Mouse (Mus musculus) fibroblast of lung, adult 2 months (primary cell): Measurements from ENCODE around the gene Map4k2.

Source experiments
- DNase-seq: peaks from one replicate; pipeline ENCODE4 v3.0.0-alpha.2; 2011; ENCODE audit warnings: low read depth

Gene Map4k2

GRCm38 (mm10) chr19:6346023-6346422 lies 5.1 kb downstream of the Map4k2 start:
- no peak for DNase-seq

GRCm38 (mm10) chr19:6346661-6347060 lies 5.7 kb downstream of the Map4k2 start:
- no peak for DNase-seq

DNA sequence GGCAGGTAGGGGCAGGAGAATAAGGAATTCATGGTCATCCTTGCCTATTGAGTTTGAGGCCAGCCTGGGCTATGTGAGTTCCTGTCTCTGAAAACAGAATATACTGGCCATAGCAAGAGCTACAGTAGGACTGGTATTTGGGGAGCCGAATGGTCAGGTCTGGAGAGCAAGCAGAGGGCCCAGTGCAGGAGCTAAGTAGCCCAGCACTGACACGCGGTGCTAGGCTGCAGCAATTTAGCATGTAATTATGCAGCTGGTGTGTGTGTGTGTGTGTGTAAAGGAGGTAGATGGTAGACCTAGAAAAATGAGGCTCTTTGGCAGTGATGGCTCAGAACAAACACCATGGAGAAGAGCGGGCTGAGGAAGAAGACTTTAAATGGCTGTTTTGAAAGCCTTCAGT lies 6.7 kb downstream of the Map4k2 start:
- DNase-seq = no peak

DNA sequence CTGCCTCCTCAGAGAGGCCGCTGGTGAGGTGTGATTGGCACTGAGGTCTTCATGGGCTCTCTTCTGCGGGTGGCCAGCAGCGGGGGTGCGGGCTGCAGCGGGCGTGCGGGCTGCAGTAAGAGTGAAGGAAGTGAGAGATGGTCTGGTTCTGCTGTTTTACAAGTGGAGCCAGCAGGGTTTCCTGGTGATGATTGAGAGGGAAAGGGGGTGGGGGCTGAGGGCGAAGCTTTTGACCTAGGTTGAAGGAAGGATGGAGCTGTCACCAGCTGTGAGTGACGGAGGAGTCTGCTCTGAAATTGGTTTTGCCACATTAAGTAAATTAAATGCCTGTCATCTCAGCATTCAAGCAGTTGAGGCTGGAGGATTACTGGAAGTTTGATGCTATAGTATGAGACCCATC lies 7.8 kb downstream of the Map4k2 start:
- DNase-seq = no peak

DNA sequence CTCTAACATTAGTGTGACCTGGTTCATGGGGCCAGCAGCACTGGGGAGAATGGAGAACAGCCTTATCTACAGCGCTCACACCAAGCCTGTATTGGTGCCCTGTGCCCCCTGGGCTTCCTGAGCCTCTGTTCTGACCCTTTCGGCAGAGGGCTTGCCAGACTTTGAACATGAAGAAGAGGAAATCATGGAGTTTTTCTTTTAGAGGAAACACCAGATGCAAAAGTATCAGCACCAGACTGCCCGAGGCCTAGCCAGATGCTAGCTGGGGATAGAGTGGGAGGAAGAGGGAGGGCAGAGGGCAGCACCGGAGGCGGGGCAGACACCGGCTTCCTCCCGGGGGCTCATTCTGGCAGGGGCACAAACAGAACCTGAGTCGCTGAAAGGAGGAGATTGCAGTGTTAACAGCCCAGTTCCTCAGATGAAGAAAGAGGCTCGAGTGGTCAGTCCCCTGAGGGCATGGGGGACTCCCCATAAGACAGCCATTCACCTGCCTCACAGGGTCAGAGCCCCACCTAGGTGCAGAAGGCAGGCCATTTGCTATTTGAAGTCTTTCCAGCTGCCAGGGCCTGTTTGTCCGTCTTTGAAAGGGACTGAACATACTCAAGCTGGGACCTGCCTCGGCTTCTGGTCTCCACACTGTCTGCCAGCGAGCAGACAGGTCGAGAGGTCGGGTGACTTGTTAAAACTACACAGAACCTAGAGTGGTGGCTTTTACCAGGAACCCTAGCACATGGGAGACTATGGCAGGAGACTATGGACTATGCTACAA lies 8.5 kb downstream of the Map4k2 start:
- no peak for DNase-seq

GRCm38 (mm10) chr19:6351431-6352106 lies 10.6 kb downstream of the Map4k2 start:
- DNase-seq = no peak

- no peak for DNase-seq
Observed at GRCm38 (mm10) chr19:6352107-6352505, 11.2 kb downstream of the Map4k2 start.

DNA sequence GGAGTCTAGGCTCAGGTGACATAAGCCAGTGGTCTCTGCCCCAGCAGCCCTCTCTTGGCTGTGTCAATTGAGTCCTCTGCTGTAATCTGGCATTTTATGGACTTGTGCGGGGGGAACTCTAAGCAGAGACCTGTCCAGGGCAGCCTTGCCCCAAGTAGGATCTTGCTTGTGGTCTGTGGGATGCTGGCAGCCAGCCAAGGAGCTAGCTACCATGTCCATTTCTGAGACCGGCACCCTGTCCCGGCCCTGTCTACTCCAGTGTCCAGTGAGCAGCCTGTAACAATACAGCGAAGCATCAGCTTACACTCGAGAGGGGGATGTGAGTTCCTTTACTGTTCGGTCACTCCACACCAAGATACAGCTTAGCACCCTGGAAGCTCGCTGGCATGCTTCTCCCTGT lies 13.1 kb downstream of the Map4k2 start:
- DNase-seq = no peak

DNA sequence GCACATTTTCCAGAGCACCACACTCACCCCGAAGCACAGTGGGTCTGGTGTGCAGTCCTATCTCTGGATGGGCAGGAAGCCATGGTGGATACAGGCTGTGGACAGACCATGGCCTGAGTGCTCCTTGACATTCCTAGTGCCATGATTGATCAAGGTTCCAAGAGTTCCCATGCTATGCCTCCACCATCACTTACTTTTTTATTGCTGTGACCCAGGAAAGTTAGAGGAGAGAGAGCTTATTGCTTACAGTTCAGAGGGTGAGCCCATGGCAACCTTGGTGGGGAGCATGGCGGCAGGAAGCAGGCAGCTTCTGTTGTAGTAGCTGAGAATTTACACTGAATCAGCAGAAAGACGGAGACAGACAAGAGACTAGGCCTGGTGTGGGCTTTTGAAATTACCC lies 20.4 kb downstream of the Map4k2 start:
- no peak for DNase-seq

DNA sequence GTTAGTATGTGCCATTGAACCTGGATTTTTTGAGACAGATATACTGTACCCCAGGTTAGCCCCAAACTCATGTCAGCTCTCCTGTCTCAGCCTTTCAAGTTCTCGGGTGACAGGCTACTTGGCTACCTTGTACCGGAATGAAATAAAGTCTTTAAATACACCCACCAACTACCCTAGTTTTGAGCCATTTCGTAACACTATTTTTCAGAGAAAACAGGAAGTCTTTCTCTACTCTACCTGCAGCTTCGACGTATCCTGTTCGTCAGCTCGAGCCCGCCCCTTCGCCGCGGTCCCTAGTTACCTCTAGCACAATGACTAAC lies 22.1 kb downstream of the Map4k2 start:
- DNase-seq = no peak

DNA sequence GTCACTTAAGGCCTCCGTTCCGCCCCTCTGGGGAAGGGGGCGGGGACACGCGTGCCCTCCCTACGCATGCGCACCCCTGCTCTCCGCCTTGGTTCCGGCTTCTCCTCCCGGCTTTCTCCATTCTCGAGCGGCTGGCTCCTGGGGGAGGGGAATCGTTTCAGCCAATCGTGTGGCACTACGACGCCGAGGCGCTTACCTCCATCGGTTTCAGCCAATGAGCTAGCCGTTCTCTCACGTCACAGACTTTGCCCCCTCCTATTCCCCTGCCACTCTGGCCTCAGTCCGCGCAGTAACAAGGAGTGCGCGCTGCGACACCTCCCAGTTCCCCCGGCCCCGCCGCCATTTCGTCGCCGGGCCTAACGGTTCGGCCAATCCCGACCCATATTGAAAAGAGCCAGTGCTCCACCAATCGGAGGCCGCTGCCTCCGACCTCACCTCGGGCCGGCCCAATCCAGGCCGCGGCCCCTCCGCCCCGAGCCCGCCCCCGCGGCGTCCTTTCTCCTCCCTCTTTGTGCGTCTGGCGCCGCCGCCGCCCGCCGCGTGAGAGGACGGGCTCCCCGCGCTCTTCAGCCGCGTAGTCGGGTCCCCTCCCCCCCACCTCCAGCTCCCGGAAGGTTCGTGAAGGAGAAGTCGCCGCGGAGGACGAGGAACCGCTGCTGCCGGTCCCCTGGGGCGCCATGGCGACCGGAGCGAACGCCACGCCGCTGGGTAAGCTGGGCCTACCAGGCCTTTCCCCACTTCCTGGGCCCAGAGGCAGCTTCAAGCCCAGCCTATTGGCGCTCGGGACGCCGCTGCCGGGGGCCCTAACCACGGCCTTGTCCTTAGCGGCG lies 22.7 kb downstream of the Map4k2 start, which contains the start of gene Sf1:
Sf1 (plus strand) TSS at position 280 of the 830 bp plus-strand sequence.
- DNase-seq = peak; percentile 100

DNA sequence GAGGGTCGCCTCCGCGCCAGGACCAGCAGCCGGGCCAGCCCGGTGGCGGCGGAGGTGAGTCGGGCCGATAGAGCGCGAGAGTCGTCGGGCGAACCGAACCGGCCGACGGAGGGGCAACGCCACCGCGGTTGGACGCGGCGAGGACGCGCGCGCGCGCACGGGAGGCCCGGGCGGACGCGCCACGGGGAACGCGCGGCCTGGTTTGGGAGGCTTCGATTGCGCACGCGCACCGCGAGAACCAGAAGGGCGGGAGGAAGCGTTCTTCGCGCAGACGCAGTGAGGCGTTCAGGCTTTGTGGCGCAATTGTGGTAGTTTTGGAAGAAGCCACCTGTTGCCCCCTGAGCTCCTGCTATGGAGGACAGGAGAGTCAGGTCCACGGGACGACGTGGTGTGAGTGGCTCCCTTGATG lies 23.4 kb downstream of the Map4k2 start:
- DNase-seq = peak; percentile 47

DNA sequence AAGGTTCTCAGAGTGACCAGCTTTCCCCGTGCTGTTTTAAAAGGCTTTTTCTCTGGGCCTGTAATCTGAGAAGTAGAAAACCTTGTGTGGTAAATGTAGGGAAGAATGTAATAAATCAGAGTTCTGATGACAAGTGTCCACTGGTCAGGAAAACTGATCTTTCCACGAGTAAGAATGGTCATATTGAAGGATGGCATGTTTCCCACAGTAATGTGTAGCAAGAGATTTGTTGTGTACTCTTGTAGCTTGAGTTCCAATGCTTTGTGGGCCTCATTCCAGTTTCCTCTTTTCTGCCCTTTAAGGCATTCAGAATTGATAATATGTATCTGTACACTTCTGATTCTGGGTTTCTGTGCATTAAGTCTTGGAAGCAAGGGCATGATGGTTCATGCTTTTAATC lies 23.9 kb downstream of the Map4k2 start:
- no peak for DNase-seq

GRCm38 (mm10) chr19:6370175-6370574 lies 29.2 kb downstream of the Map4k2 start:
- DNase-seq = no peak

- no peak for DNase-seq
Observed at GRCm38 (mm10) chr19:6372433-6372832, 31.5 kb downstream of the Map4k2 start.

DNA sequence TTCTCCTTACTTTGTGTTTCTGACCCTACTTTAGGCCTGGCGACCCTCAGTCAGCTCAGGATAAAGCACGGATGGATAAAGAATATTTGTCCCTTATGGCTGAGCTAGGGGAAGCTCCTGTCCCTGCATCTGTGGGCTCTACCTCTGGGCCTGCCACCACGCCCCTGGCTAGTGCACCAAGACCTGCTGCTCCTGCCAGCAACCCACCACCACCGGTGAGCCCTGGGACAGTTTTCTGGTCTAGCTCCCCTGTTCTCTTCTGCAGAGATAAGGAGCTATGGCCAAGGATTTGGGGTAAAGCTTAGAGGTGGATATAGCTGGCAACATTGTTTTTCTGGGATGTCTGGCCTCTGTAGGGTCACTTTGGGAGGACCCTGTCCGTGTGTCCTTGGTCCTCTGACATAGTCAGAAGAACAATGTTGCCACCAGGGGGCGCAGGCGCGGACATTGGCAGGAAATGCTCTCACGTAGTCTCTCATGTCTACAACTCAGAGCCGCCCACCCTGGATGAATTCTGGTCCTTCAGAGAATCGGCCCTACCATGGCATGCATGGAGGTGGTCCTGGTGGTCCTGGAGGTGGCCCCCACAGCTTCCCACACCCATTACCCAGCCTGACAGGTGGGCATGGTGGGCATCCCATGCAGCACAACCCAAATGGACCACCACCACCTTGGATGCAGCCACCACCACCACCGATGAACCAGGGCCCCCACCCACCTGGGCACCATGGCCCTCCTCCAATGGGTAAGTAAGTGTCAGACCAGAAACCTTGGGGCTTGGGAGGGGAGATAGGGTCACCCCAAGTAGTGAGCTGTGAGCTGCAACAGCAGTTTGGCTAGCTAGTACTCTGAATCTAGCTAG lies 32.8 kb downstream of the Map4k2 start:
- no peak for DNase-seq

- no peak for DNase-seq
Observed at GRCm38 (mm10) chr19:6374571-6374970, 33.6 kb downstream of the Map4k2 start.

- no peak for DNase-seq
Observed at GRCm38 (mm10) chr19:6375423-6376254, 34.7 kb downstream of the Map4k2 start.

- no peak for DNase-seq
Observed at GRCm38 (mm10) chr19:6376255-6376564, 35.3 kb downstream of the Map4k2 start.

- DNase-seq = no peak
Observed at GRCm38 (mm10) chr19:6376643-6377042, 35.7 kb downstream of the Map4k2 start.
